Mouse (Mus musculus) hindbrain, embryonic 12.5 days (tissue): Measurements from ENCODE around the gene Cyp4a14. TPM values are rescaled to one million over a fixed set of nuclear protein-coding genes. Genes with fewer than 3 reads are reported as not detected.
"Not testable (repeated sequence)": the region's sequence is repeated elsewhere in the genome, so short reads cannot be mapped to it uniquely, and the experiment has no call there.

Experiments used
- ATAC-seq: fragments of 200-750 bp; cut with Nextera tagmentation; 2 replicates; pipeline ENCODE4 v1.8.0; 2017; ENCODE audit warnings: moderate TSS enrichment; ENCODE audit not compliant: low FRiP score
- H3K27ac ChIP-seq: fragments of 300-500 bp; sonication (generic); 2 replicates; pipeline ENCODE4 v1.5.1; 2016; ENCODE audit warnings: mild to moderate bottlenecking
- H3K27me3 ChIP-seq: fragments of 300-500 bp; sonication (generic); 2 replicates; pipeline ENCODE4 v1.6.1; 2016; ENCODE audit warnings: mild to moderate bottlenecking
- H3K36me3 ChIP-seq: fragments of 300-500 bp; sonication (generic); 2 replicates; pipeline ENCODE4 v1.6.1; 2016; ENCODE audit warnings: mild to moderate bottlenecking
- H3K4me1 ChIP-seq: fragments of 300-500 bp; sonication (generic); 2 replicates; pipeline ENCODE4 v1.6.1; 2016
- H3K4me2 ChIP-seq: fragments of 300-500 bp; sonication (generic); replicated peaks from 2 replicates; pipeline ENCODE4 v1.6.1; 2016; ENCODE audit warnings: mild to moderate bottlenecking
- H3K4me3 ChIP-seq: fragments of 300-500 bp; sonication (generic); 2 replicates; pipeline ENCODE4 v1.5.1; 2016; ENCODE audit warnings: mild to moderate bottlenecking
- H3K9ac ChIP-seq: fragments of 300-500 bp; sonication (generic); 2 replicates; pipeline ENCODE4 v1.6.1; 2016; ENCODE audit warnings: mild to moderate bottlenecking, moderate library complexity
- H3K9me3 ChIP-seq: fragments of 300-500 bp; sonication (generic); replicated peaks from 2 replicates; pipeline ENCODE4 v1.6.1; 2016; ENCODE audit warnings: mild to moderate bottlenecking
- WGBS: fragments of 180-500 bp; shearing (Covaris S2); methylation state at CpG from one replicate; pipeline ENCODE4 v1.1.7; 2016; 5-methylcytosine and 5-hydroxymethylcytosine counted together
- polyA plus RNA-seq: library from polyadenylated mRNA; unstranded; fragments of >200 nt; fragmentation: Nextera tagmentation; extraction: Ambion mirVana; gene quantifications from 2 replicates; pipeline ENCODE4 v1.2.1, GENCODE M21; 2016

Cyp4a14 gene
- polyA plus RNA-seq, result 0.09 TPM in 1 of 2 replicates, not detected in the other

DNA sequence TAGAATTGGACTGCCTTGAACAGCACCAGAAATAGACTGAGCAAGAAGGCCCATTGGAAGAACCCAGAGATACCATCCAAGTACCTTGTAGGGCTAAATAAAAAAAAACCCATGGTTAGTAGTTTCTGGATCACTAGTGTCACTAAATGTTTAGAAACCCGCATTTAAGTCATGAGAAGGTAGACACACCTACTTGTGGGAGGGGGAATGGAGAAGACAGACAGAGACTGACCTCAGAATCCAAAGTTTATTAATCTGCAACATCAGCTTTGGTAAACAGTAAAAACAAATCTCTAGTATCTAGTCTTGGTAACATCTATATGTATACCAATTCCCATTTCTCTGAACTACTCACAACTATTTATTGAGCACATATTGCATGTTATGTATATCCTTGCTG is at the start of gene Cyp4a14:
TSS of gene Cyp4a14 (minus strand) at position 142 of the 400 bp plus-strand sequence.
- Histone ChIP-seq H3K9me3 (no peaks in the 10 kb centered on the region), H3K4me2 (no peak within 1 kb of the TSS), H3K4me3 (no peak within 1 kb of the TSS), H3K27ac (no peak within 1 kb of the TSS), H3K36me3 (no peaks in the 10 kb centered on the region), H3K27me3 (no peaks in the 10 kb centered on the region), H3K9ac (no peak within 1 kb of the TSS), H3K4me1 (no peaks in the 10 kb centered on the region)
- ATAC-seq, result no peak
- WGBS, result 79% methylated on average over 1 of the region's 1 CpGs

DNA sequence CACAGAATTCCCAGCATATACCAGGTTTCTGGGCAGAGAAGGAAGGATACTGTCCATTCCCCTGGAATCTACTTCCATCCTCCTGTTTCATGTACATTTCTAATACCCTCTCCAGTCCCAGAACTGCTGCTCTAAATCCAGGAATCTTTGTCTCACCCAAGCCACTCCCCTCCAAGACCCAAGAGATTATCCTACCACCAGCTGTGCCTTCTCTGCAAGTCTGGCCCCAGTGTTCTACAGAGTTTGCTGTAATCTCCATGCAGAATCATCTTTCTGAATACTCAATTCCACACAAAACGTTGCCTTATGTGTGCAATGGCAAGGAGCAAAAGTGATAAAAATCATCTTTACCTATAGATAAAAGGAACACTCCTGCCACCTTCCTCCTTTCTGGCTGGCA is 49.2 kb upstream of the Cyp4a14 start:
- ATAC-seq, result no peak
- no peaks in the 10 kb centered on the region for H3K4me1 ChIP-seq
- no peak overlapping the region for H3K4me3 ChIP-seq
- H3K27ac ChIP-seq, result no peak overlapping the region
- H3K9ac ChIP-seq, result no peak overlapping the region
- H3K4me2 ChIP-seq, result no peak overlapping the region
- H3K36me3 ChIP-seq, result no peaks in the 10 kb centered on the region
- 47% methylated on average over 1 of the region's 1 CpGs for WGBS
- no peaks in the 10 kb centered on the region for H3K9me3 ChIP-seq
- no peaks in the 10 kb centered on the region for H3K27me3 ChIP-seq

DNA sequence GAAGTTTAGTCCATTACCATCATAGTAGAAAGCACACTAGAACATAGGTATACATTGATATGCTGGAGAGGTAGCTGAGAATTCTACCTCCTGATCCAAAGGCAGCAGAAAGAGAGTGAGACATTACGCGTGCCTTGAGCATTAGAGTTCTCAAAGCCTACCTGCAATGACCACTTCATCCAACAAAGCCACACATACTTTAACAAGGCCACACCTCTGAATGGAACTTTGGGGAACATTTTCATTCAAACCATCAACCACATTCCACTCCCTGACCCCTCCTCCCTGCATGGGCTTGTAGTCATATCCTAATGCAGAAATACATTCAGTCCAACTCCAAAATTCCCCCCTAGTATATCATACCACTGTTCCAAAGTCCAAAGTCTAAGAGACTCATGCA is 25.8 kb upstream of the Cyp4a14 start:
- Histone ChIP-seq H3K4me1 (no peaks in the 10 kb centered on the region), H3K36me3 (no peaks in the 10 kb centered on the region), H3K4me3 (no peak overlapping the region), H3K27ac (no peak overlapping the region), H3K9me3 (no peaks in the 10 kb centered on the region), H3K27me3 (no peaks in the 10 kb centered on the region), H3K9ac (no peak overlapping the region), H3K4me2 (no peak overlapping the region)
- no peak for ATAC-seq
- WGBS, result 97% methylated on average over 2 of the region's 2 CpGs

DNA sequence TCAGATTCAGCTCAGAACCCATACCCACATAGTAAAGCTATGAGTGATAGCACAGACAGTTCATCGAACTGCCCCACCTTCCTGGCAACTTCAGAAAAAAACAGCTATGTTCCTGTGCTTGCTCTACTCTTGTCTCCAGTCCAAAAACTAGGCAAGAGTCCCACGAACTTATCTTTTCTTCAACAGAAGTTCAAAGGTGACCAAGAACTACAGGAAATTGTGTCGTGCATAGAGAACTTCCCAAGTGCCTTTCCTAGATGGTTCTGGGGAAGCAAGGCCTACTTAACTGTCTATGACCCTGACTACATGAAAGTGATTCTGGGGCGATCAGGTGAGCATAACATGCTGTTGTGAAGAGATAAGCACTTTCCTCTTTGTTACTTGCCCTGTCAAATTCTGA is 23.5 kb upstream of the Cyp4a14 start:
- H3K4me2 ChIP-seq, result no peak overlapping the region
- no peak for ATAC-seq
- H3K9ac ChIP-seq, result no peak overlapping the region
- WGBS, result 80% methylated on average over 4 of the region's 4 CpGs
- no peaks in the 10 kb centered on the region for H3K9me3 ChIP-seq
- no peaks in the 10 kb centered on the region for H3K36me3 ChIP-seq
- no peaks in the 10 kb centered on the region for H3K27me3 ChIP-seq
- H3K4me3 ChIP-seq, result no peak overlapping the region
- H3K4me1 ChIP-seq, result no peaks in the 10 kb centered on the region
- no peak overlapping the region for H3K27ac ChIP-seq

DNA sequence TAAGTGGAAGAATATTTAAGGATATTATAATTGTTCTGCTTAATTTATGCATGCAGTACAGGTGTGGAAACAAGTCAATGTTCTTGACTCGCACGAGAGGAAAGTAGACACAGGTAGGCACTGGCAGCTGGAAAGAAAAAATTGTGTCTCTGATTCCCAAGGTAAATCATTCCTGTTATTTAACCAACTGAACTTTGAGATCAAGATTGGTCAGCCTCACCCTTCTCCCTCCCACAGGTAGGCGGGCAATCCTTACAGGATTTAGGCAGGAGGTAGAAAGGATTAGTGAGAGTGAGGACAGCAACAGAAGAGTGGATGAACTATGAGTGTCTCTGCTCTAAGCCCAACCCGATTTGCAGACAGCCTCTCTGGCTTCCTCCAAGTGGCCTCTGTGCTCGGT is 22.1 kb upstream of the Cyp4a14 start, which contains the start of gene Cyp4a10:
TSS of gene Cyp4a10 (plus strand) at position 265 of the 400 bp plus-strand sequence.
- H3K4me3 ChIP-seq, H3K9me3 ChIP-seq, H3K4me2 ChIP-seq, H3K36me3 ChIP-seq, ATAC-seq, H3K27me3 ChIP-seq, H3K27ac ChIP-seq, H3K9ac ChIP-seq, H3K4me1 ChIP-seq: not testable (repeated sequence)
- WGBS, result 83% methylated on average over 5 of the region's 5 CpGs

DNA sequence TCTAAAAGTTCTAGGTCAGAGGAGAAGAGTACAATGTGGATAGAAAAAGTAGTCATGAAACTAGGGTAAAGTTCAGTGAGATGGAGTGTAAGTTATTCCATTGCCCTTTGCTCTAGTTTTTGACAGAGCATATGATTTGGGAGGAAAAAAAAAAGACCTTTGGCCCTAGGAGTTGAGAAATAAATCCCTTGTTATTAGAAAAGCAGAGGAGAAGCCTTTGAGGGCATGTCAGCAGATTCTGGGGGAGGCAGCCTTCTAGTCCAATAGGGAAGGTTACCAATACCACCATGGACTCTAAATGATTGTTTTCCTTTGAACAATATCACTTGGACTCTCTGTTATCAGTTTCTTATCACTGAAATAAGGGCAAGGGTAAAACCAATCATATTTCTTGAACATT is 18.0 kb upstream of the Cyp4a14 start:
- not testable (repeated sequence) for H3K27ac ChIP-seq, H3K9me3 ChIP-seq, H3K4me3 ChIP-seq, ATAC-seq, H3K27me3 ChIP-seq, H3K4me1 ChIP-seq, H3K36me3 ChIP-seq, H3K9ac ChIP-seq, H3K4me2 ChIP-seq

DNA sequence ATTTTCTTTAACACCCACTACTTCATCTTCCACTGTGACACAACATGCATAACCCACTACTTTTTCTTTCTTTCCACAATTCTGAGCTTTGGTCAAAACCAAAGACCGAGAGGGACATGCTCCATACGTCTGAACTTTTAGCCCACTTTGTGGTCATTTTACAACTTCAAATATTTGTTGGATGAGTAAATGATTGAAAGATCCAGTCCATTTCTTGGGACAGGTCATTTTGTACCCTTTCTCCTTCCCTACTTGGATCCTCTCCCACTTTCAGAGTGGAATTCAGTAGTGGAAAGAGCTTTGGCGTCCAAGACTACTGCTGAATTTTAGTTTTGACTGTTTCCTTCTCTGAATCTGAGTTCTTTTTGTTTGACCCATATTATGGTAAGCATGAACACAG is 1.5 kb upstream of the Cyp4a14 start:
- WGBS, result 94% methylated on average over 3 of the region's 3 CpGs
- Histone ChIP-seq H3K27ac (no peak overlapping the region), H3K4me1 (no peaks in the 10 kb centered on the region), H3K9ac (no peak overlapping the region), H3K4me2 (no peak overlapping the region), H3K9me3 (no peaks in the 10 kb centered on the region), H3K36me3 (no peaks in the 10 kb centered on the region), H3K4me3 (no peak overlapping the region), H3K27me3 (no peaks in the 10 kb centered on the region)
- ATAC-seq, result no peak

DNA sequence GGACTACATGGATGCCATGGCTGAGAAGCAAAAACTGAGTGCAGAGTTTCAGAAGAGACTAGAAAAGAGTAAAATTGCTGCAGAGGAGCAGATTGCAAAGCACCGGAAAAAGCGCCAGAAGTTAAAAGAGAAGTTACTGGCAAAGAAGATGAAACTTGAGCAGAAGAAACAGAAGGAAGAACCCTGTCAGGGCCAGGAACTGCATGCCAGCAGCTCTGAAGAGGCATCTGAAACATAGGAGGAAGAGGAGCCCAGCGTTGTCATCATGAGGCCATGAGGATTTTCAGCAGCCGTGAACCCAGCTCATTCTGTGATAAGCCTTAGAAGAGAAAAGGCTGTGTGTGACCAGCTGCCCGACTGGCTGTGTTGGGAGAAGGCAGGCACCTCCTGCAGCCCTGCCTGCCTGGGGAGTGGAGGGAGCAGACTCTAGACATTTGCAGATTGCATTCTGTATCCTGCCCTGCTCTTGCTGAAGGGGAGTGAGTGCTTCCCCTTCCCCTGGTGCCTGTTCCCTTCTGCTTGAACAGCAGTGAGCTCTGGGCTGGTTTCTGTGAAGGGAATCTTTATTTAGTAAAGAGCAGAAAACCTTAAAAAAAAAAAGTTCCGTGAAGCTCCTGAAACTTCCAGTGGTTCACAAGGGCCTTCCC is 14.8 kb downstream of the Cyp4a14 start:
- Histone ChIP-seq H3K27me3 (no peaks in the 10 kb centered on the region), H3K4me2 (no peak overlapping the region), H3K4me3 (no peak overlapping the region), H3K4me1 (no peaks in the 10 kb centered on the region), H3K36me3 (no peaks in the 10 kb centered on the region), H3K9ac (no peak overlapping the region), H3K9me3 (no peaks in the 10 kb centered on the region), H3K27ac (no peak overlapping the region)
- no peak for ATAC-seq
- WGBS, result 72% methylated on average over 6 of the region's 6 CpGs

DNA sequence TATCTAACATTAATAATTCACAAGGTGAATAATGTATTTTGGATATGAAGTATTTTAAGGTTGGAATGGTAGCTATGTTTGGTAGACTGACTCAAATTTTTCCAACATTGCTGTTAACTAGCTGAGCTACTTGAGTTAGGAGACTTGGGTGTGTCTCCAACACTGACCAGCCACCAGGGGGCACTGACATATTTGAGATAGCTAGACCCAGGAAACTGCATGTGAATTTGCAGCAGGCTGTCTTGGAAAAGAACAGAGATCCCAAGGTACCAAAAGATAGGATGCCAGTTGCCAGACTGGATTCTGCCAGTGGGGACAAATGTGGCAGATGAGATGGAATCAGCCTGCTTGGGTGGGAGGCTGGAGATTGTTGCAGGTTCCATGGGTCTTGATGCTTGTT is 19.9 kb downstream of the Cyp4a14 start:
- ATAC-seq, H3K27ac ChIP-seq, H3K27me3 ChIP-seq, H3K9me3 ChIP-seq, H3K4me1 ChIP-seq, H3K4me2 ChIP-seq, H3K9ac ChIP-seq, H3K4me3 ChIP-seq, H3K36me3 ChIP-seq: not testable (repeated sequence)

DNA sequence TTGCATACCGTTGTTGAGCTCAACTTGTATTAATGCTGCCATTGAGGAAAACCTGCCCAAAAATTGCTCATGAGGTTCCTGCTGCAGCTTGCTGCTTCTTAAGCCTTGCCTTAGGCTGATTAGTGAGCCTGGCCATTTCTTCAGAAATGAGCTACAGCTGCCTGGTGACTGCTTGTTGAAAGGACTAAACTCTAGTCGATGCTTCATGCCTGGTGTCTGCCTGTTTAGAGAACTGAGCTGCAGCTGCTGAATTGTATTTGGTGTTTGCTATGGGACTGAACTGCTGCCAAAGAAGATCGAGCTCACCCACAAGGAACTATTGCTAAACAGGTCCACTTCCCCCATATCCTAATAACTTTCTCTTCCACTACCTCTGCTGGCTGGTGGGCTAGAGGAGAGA is 22.4 kb downstream of the Cyp4a14 start:
- not testable (repeated sequence) for H3K4me2 ChIP-seq, H3K36me3 ChIP-seq, H3K4me1 ChIP-seq, H3K4me3 ChIP-seq, H3K9ac ChIP-seq, H3K9me3 ChIP-seq, ATAC-seq, H3K27ac ChIP-seq, H3K27me3 ChIP-seq
- WGBS, result 81% methylated on average over 3 of the region's 3 CpGs

DNA sequence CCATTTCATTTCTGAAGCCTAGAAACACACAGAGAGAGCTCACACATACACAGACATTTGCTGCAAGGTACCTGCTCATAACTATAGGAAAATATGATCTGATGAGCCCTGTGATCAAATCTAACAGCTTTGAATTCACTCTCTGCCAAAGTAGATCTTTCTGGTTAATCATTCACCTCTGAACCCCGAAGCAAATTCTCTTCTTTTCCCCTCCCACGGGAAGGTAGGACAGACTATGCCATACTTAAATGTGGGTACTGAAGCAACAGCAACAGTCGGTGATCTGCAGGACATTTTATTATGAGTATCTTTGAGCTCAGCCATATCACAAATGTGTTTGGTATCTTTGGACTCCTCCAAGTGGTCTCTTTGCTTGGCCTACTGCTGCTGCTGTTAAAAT is 43.6 kb downstream of the Cyp4a14 start, which contains the start of gene Cyp4a30b:
TSS of gene Cyp4a30b (plus strand) at position 301 of the 400 bp plus-strand sequence.
- H3K9me3 ChIP-seq, result no peaks in the 10 kb centered on the region
- ATAC-seq, result no peak

DNA sequence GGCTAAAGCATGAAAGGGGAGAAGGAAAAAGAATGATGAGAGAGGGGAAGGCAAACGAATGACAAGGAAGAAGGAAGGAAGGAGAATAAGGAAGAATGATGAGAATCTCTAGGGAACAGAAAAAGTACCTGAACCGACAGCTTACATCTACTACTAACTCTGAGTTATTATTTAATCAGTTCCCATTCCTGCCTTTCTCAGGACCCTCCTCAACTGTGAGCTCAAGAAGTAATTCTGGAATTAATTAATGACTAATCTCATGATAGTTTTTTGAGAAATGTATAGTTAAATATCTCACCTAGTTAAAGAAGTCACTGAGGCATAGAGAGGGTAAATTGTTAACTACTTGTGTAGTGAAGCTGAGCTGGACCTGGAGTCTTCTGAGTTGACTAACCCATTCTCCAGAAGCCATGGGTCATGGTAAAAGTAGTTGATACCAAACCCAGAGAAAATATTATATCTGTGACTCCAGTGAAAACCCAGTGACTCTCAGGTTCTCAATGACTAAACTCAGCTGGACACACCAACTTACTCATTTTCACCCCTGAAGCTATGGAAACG is 45.3 kb downstream of the Cyp4a14 start:
- no peak overlapping the region for H3K27ac ChIP-seq
- ATAC-seq, result no peak
- WGBS, result 85% methylated on average over 3 of the region's 3 CpGs
- no peak overlapping the region for H3K9ac ChIP-seq
- H3K4me2 ChIP-seq, result no peak overlapping the region
- H3K36me3 ChIP-seq, result no peaks in the 10 kb centered on the region
- H3K4me3 ChIP-seq, result no peak overlapping the region
- no peaks in the 10 kb centered on the region for H3K4me1 ChIP-seq
- no peaks in the 10 kb centered on the region for H3K9me3 ChIP-seq
- no peaks in the 10 kb centered on the region for H3K27me3 ChIP-seq

More for the DNA sequence above, 43.6 kb downstream of the Cyp4a14 start, which contains the start of gene Cyp4a30b:
- Histone ChIP-seq H3K36me3 (no peaks in the 10 kb centered on the region), H3K4me2 (no peak within 1 kb of the TSS), H3K4me1 (no peaks in the 10 kb centered on the region), H3K4me3 (no peak within 1 kb of the TSS), H3K9ac (no peak within 1 kb of the TSS), H3K27ac (no peak within 1 kb of the TSS), H3K27me3 (no peaks in the 10 kb centered on the region)
- 82% methylated on average over 3 of the region's 3 CpGs for WGBS
